In genomic region chr5:137766270-137766669, GRCm38 (mm10) we compare ENCODE assay signal across 13 mouse cellular contexts. TPM values are rescaled to one million over a fixed set of nuclear protein-coding genes. Genes with fewer than 3 reads are reported as not detected.
DNase-seq lines count a peak whose midpoint lies in the region; ATAC-seq and TF ChIP-seq lines count a peak whose summit lies in the region.
"Had no signal": no experiment of that assay in that cellular context is flagged by ENCODE, and none has a peak within 500 bp of the region (broad histone marks: within the 10 kb centered on the region; RNA-seq: fewer than 3 reads in every experiment).

No protein-coding gene starts in this region.

- peak; percentile 63 for DNase-seq in forebrain, postnatal 0 days
- DNase-seq in lung, embryonic 14.5 days: peak; percentile 45
- DNase-seq in lung, postnatal 36 days: no peak
- DNase-seq in R1 (ENCODE audit: low read depth, low spot score): peak; percentile 76
- DNase-seq in kidney, postnatal 14 days: no peak
- no peak for DNase-seq in layer of hippocampus, postnatal 14 days (ENCODE audit: low spot score in 2 of 2)
- DNase-seq: thymus, adult 18-20 months had no signal

- ATAC-seq in forebrain, postnatal 0 days: no peak
- ATAC-seq in forebrain, embryonic 16.5 days: no peak
- no peak for ATAC-seq in lung, embryonic 14.5 days (ENCODE audit: insufficient read depth)
- ATAC-seq in neutrophil, adult 5-6 weeks (ENCODE audit: extremely low read depth, insufficient number of reproducible peaks, low FRiP score, poor library complexity, severe bottlenecking): 0 out of 2 replicates have a peak, but pooled peaks have one; percentile 17

- H3K9me3 ChIP-seq in forebrain, postnatal 0 days (ENCODE audit: low read length): no peaks in the 10 kb centered on the region
- peaks cover 2% of the 10 kb centered on the region; the same call in 1 of the 2 replicates for H3K9me3 ChIP-seq in forebrain, embryonic 16.5 days (ENCODE audit: control insufficient read depth, low read length)
- H3K9me3 ChIP-seq in lung, embryonic 14.5 days (ENCODE audit: low read depth, low read length): no peaks in the 10 kb centered on the region
- H3K9me3 ChIP-seq: forebrain, embryonic 10.5 days; limb, embryonic 12.5 days; midbrain, embryonic 12.5 days had no signal

- 61% methylated on average over 3 of the region's 3 CpGs for WGBS in forebrain, postnatal 0 days
- 57% methylated on average over 3 of the region's 3 CpGs for WGBS in forebrain, embryonic 16.5 days
- 61% methylated on average over 3 of the region's 3 CpGs for WGBS in lung, embryonic 14.5 days

- no peak overlapping the region for H3K27ac ChIP-seq in forebrain, postnatal 0 days (ENCODE audit: low read depth, low read length)
- no peak overlapping the region for H3K27ac ChIP-seq in forebrain, embryonic 16.5 days (ENCODE audit: low read length)
- H3K27ac ChIP-seq in lung, embryonic 14.5 days (ENCODE audit: low read depth): no peak overlapping the region
- H3K27ac ChIP-seq: forebrain, embryonic 10.5 days; limb, embryonic 12.5 days; midbrain, embryonic 12.5 days had no signal

- no peak overlapping the region for H3K4me2 ChIP-seq in forebrain, postnatal 0 days (ENCODE audit: low read depth)
- H3K4me2 ChIP-seq in forebrain, embryonic 16.5 days (ENCODE audit: low read length): no peak overlapping the region
- no peak overlapping the region for H3K4me2 ChIP-seq in lung, embryonic 14.5 days
- H3K4me2 ChIP-seq: heart, embryonic 11.5 days; limb, embryonic 12.5 days; midbrain, embryonic 12.5 days had no signal

- no peak overlapping the region for H3K9ac ChIP-seq in forebrain, postnatal 0 days
- no peak overlapping the region for H3K9ac ChIP-seq in forebrain, embryonic 16.5 days (replicated peaks; ENCODE audit: low read depth, low read length)
- H3K9ac ChIP-seq in lung, embryonic 14.5 days: no peak overlapping the region
- H3K9ac ChIP-seq: limb, embryonic 12.5 days; midbrain, embryonic 12.5 days had no signal

- H3K27me3 ChIP-seq in forebrain, postnatal 0 days (ENCODE audit: insufficient read depth, low read length): no peaks in the 10 kb centered on the region
- no peaks in the 10 kb centered on the region for H3K27me3 ChIP-seq in forebrain, embryonic 16.5 days (replicated peaks; ENCODE audit: control insufficient read depth, insufficient read depth, low read length)
- no peaks in the 10 kb centered on the region for H3K27me3 ChIP-seq in lung, embryonic 14.5 days (ENCODE audit: insufficient read depth, low read length)
- H3K27me3 ChIP-seq: limb, embryonic 12.5 days; midbrain, embryonic 12.5 days had no signal

- TF ChIP-seq CTCF in forebrain, postnatal 0 days (IDR thresholded peaks at IDR 0.05; ENCODE audit: low read depth): peak; percentile 66
- peak; percentile 69 for TF ChIP-seq CTCF in lung, embryonic 14.5 days (IDR thresholded peaks at IDR 0.05; ENCODE audit: low read depth)

- H3K36me3 ChIP-seq in forebrain, postnatal 0 days (ENCODE audit: insufficient read depth): no peaks in the 10 kb centered on the region
- no peaks in the 10 kb centered on the region for H3K36me3 ChIP-seq in forebrain, embryonic 16.5 days (ENCODE audit: control insufficient read depth, insufficient read depth)
- no peaks in the 10 kb centered on the region for H3K36me3 ChIP-seq in lung, embryonic 14.5 days (ENCODE audit: insufficient read depth)
- H3K36me3 ChIP-seq: forebrain, embryonic 10.5 days; limb, embryonic 12.5 days; midbrain, embryonic 12.5 days had no signal

- no peaks in the 10 kb centered on the region for H3K4me1 ChIP-seq in forebrain, postnatal 0 days (ENCODE audit: insufficient read depth)
- H3K4me1 ChIP-seq in forebrain, embryonic 16.5 days (replicated peaks; ENCODE audit: control insufficient read depth, insufficient read depth, low read length): no peaks in the 10 kb centered on the region
- H3K4me1 ChIP-seq in lung, embryonic 14.5 days (ENCODE audit: insufficient read depth): no peaks in the 10 kb centered on the region
- H3K4me1 ChIP-seq: limb, embryonic 12.5 days had no signal

- no peak overlapping the region for H3K4me3 ChIP-seq in forebrain, postnatal 0 days (ENCODE audit: low read depth, low read length)
- H3K4me3 ChIP-seq in forebrain, embryonic 16.5 days (replicated peaks; ENCODE audit: low read length): no peak overlapping the region
- no peak overlapping the region for H3K4me3 ChIP-seq in lung, embryonic 14.5 days (ENCODE audit: low read depth, low read length)
- H3K4me3 ChIP-seq: forebrain, embryonic 10.5 days; limb, embryonic 12.5 days; midbrain, embryonic 12.5 days had no signal

RNA-seq across cellular contexts. Expression of gene Ppp1r35, which starts 12.4 kb away (rescaled TPM):
- 28.8 and 47.4 TPM in 2 replicates for total RNA-seq in forebrain, postnatal 0 days (2014; rRNA removed)
- polyA plus RNA-seq in forebrain, postnatal 0 days (2015; fragmentation: Nextera tagmentation; extraction: Ambion mirVana): 39.1 and 41.8 TPM in 2 replicates
- 28.7 and 34.4 TPM in 2 replicates for polyA plus RNA-seq in forebrain, embryonic 16.5 days (2015; fragmentation: Nextera tagmentation; extraction: Ambion mirVana)
- 33.7 and 40.9 TPM in 2 replicates for polyA plus RNA-seq in lung, embryonic 14.5 days (2014; fragmentation: Nextera tagmentation; extraction: Ambion mirVana)
- total RNA-seq in neutrophil, adult 5-6 weeks (2017): 9.7 and 12.8 TPM in 2 replicates
- total RNA-seq in layer of hippocampus, postnatal 14 days (2021): 10 to 100 TPM; 24.2 to 27.3 TPM

RNA-seq across cellular contexts. Expression of gene Tsc22d4, which starts 20.7 kb away (rescaled TPM):
- total RNA-seq in forebrain, postnatal 0 days (2014; rRNA removed): 120 and 135 TPM in 2 replicates
- 112 and 134 TPM in 2 replicates for polyA plus RNA-seq in forebrain, postnatal 0 days (2015; fragmentation: Nextera tagmentation; extraction: Ambion mirVana)
- 69.1 and 72.2 TPM in 2 replicates for polyA plus RNA-seq in forebrain, embryonic 16.5 days (2015; fragmentation: Nextera tagmentation; extraction: Ambion mirVana)
- 127 TPM in 2 replicates for polyA plus RNA-seq in lung, embryonic 14.5 days (2014; fragmentation: Nextera tagmentation; extraction: Ambion mirVana)
- 170 TPM in 2 replicates for total RNA-seq in neutrophil, adult 5-6 weeks (2017)
- total RNA-seq in layer of hippocampus, postnatal 14 days (2021): 100 to 1,000 TPM; 213 to 225 TPM

RNA-seq across cellular contexts. Expression of gene Mepce, which starts 21.2 kb away (rescaled TPM):
- total RNA-seq in forebrain, postnatal 0 days (2014; rRNA removed): 33.3 and 47.7 TPM in 2 replicates
- 18.3 and 21.1 TPM in 2 replicates for polyA plus RNA-seq in forebrain, postnatal 0 days (2015; fragmentation: Nextera tagmentation; extraction: Ambion mirVana)
- 10.2 and 11.9 TPM in 2 replicates for polyA plus RNA-seq in forebrain, embryonic 16.5 days (2015; fragmentation: Nextera tagmentation; extraction: Ambion mirVana)
- polyA plus RNA-seq in lung, embryonic 14.5 days (2014; fragmentation: Nextera tagmentation; extraction: Ambion mirVana): 13.1 and 14.5 TPM in 2 replicates
- total RNA-seq in neutrophil, adult 5-6 weeks (2017): 36.5 and 42.2 TPM in 2 replicates
- 10 to 100 TPM; 33.4 to 42.0 TPM for total RNA-seq in layer of hippocampus, postnatal 14 days (2021)

RNA-seq across cellular contexts. Expression of gene Zcwpw1, which starts 21.3 kb away (rescaled TPM):
- 3.5 and 7.7 TPM in 2 replicates for total RNA-seq in forebrain, postnatal 0 days (2014; rRNA removed)
- polyA plus RNA-seq in forebrain, postnatal 0 days (2015; fragmentation: Nextera tagmentation; extraction: Ambion mirVana): 3.1 and 4.8 TPM in 2 replicates
- 11.1 and 11.2 TPM in 2 replicates for polyA plus RNA-seq in forebrain, embryonic 16.5 days (2015; fragmentation: Nextera tagmentation; extraction: Ambion mirVana)
- 25.9 and 26.1 TPM in 2 replicates for polyA plus RNA-seq in lung, embryonic 14.5 days (2014; fragmentation: Nextera tagmentation; extraction: Ambion mirVana)
- 24.7 and 29.4 TPM in 2 replicates for total RNA-seq in neutrophil, adult 5-6 weeks (2017)
- 1 to 10 TPM; 5.0 to 5.7 TPM for total RNA-seq in layer of hippocampus, postnatal 14 days (2021)

RNA-seq across cellular contexts. Expression of gene Nyap1, which starts 24.9 kb away (rescaled TPM):
- total RNA-seq in forebrain, postnatal 0 days (2014; rRNA removed): 251 and 252 TPM in 2 replicates
- polyA plus RNA-seq in forebrain, postnatal 0 days (2015; fragmentation: Nextera tagmentation; extraction: Ambion mirVana): 42.0 and 48.9 TPM in 2 replicates
- 52.3 and 59.8 TPM in 2 replicates for polyA plus RNA-seq in forebrain, embryonic 16.5 days (2015; fragmentation: Nextera tagmentation; extraction: Ambion mirVana)
- polyA plus RNA-seq in lung, embryonic 14.5 days (2014; fragmentation: Nextera tagmentation; extraction: Ambion mirVana): 0.91 and 0.93 TPM in 2 replicates
- 0.12 TPM in 2 replicates for total RNA-seq in neutrophil, adult 5-6 weeks (2017)
- total RNA-seq in layer of hippocampus, postnatal 14 days (2021): 10 to 100 TPM; 73.9 to 75.0 TPM

Comparison
In these comparisons a context has a peak if more than half of its experiments do, and no peak if none do; other contexts are left out.
1. DNase-seq: peak in forebrain, postnatal 0 days (single experiment), lung, embryonic 14.5 days (single experiment) and R1 (single experiment); none in lung, postnatal 36 days (single experiment), kidney, postnatal 14 days (single experiment) and layer of hippocampus, postnatal 14 days (0 of 2).